Mouse (Mus musculus) hindbrain, embryonic 10.5 days (tissue): ENCODE data around the gene Ect2. TPM values are rescaled to one million over a fixed set of nuclear protein-coding genes. Genes with fewer than 3 reads are reported as not detected.

Experiments used
- DNase-seq: peaks from one replicate; pipeline ENCODE4 v3.0.0-alpha.2; 2017; ENCODE audit warnings: low spot score
- H3K27ac ChIP-seq: fragments of 300-500 bp; sonication (generic); 2 replicates; pipeline ENCODE4 v1.5.1; 2016; ENCODE audit warnings: mild to moderate bottlenecking, moderate library complexity
- H3K27me3 ChIP-seq: fragments of 300-500 bp; sonication (generic); 2 replicates; pipeline ENCODE4 v1.6.1; 2016; ENCODE audit warnings: mild to moderate bottlenecking; ENCODE audit not compliant: poor library complexity, insufficient read depth, severe bottlenecking
- H3K36me3 ChIP-seq: fragments of 300-500 bp; sonication (generic); 2 replicates; pipeline ENCODE4 v1.6.1; 2016; ENCODE audit warnings: mild to moderate bottlenecking, moderate library complexity
- H3K4me1 ChIP-seq: fragments of 300-500 bp; sonication (generic); replicated peaks from 2 replicates; pipeline ENCODE4 v1.6.1; 2016; ENCODE audit warnings: mild to moderate bottlenecking
- H3K4me3 ChIP-seq: fragments of 300-500 bp; sonication (generic); 2 replicates; pipeline ENCODE4 v1.5.1; 2016; ENCODE audit warnings: mild to moderate bottlenecking, moderate library complexity
- H3K9me3 ChIP-seq: fragments of 300-500 bp; sonication (generic); 2 replicates; pipeline ENCODE4 v1.6.1; 2016; ENCODE audit warnings: mild to moderate bottlenecking, moderate library complexity
- WGBS: fragments of 180-500 bp; shearing (Covaris S2); methylation state at CpG from one replicate; pipeline ENCODE4 v1.1.7; 2016; 5-methylcytosine and 5-hydroxymethylcytosine counted together
- polyA plus RNA-seq: library from polyadenylated mRNA; unstranded; fragments of >200 nt; fragmentation: Nextera tagmentation; extraction: Ambion mirVana; gene quantifications from 2 replicates; pipeline ENCODE4 v1.2.1, GENCODE M21; 2016

Gene Ect2
- polyA plus RNA-seq, 1 experiment from 2014 or later, result 65.4 TPM

- no peak overlapping the region for H3K4me3 ChIP-seq
- no peak for DNase-seq
- H3K36me3 ChIP-seq, result peaks cover 23% of the 10 kb centered on the region
- WGBS, result 91% methylated on average over 13 of the region's 13 CpGs
- no peaks in the 10 kb centered on the region for H3K9me3 ChIP-seq
- no peaks in the 10 kb centered on the region for H3K27me3 ChIP-seq
- no peaks in the 10 kb centered on the region for H3K4me1 ChIP-seq
- no peak overlapping the region for H3K27ac ChIP-seq
Measured at GRCm38 (mm10) chr3:27081229-27082060, 72.2 kb downstream of the Ect2 start.

- peaks cover 13% of the 10 kb centered on the region; the same call in 1 of the 2 replicates for H3K36me3 ChIP-seq
- H3K9me3 ChIP-seq, result no peaks in the 10 kb centered on the region
- H3K27ac ChIP-seq, result no peak overlapping the region
- H3K4me3 ChIP-seq, result no peak overlapping the region
- no peak for DNase-seq
- no peaks in the 10 kb centered on the region for H3K4me1 ChIP-seq
- H3K27me3 ChIP-seq, result no peaks in the 10 kb centered on the region
- WGBS, result 85% methylated on average over 7 of the region's 7 CpGs
Measured at GRCm38 (mm10) chr3:27080061-27080770, 73.5 kb downstream of the Ect2 start.

GRCm38 (mm10) chr3:27073884-27074283, 79.8 kb downstream of the Ect2 start:
- Histone ChIP-seq H3K9me3 (no peaks in the 10 kb centered on the region), H3K27me3 (no peaks in the 10 kb centered on the region), H3K27ac (no peak overlapping the region), H3K4me3 (no peak overlapping the region), H3K36me3 (no peaks in the 10 kb centered on the region), H3K4me1 (no peaks in the 10 kb centered on the region)
- no peak for DNase-seq
- 87% methylated on average over 2 of the region's 2 CpGs for WGBS

- H3K4me1 ChIP-seq, result no peaks in the 10 kb centered on the region
- DNase-seq, result no peak
- H3K9me3 ChIP-seq, result no peaks in the 10 kb centered on the region
- H3K27ac ChIP-seq, result no peak overlapping the region
- no peak overlapping the region for H3K4me3 ChIP-seq
- 92% methylated on average over 4 of the region's 4 CpGs for WGBS
- no peaks in the 10 kb centered on the region for H3K36me3 ChIP-seq
- H3K27me3 ChIP-seq, result no peaks in the 10 kb centered on the region
Measured at GRCm38 (mm10) chr3:27071706-27072105, 82.0 kb downstream of the Ect2 start.

- Histone ChIP-seq H3K4me3 (no peak overlapping the region), H3K4me1 (no peaks in the 10 kb centered on the region), H3K36me3 (no peaks in the 10 kb centered on the region), H3K27me3 (no peaks in the 10 kb centered on the region), H3K27ac (no peak overlapping the region), H3K9me3 (no peaks in the 10 kb centered on the region)
- no peak for DNase-seq
- 91% methylated on average over 9 of the region's 9 CpGs for WGBS
Measured at GRCm38 (mm10) chr3:27070340-27070739, 83.3 kb downstream of the Ect2 start.

GRCm38 (mm10) chr3:27067206-27067605, 86.5 kb downstream of the Ect2 start:
- no peaks in the 10 kb centered on the region for H3K36me3 ChIP-seq
- H3K27me3 ChIP-seq, result no peaks in the 10 kb centered on the region
- no peaks in the 10 kb centered on the region for H3K9me3 ChIP-seq
- H3K4me3 ChIP-seq, result no peak overlapping the region
- no peaks in the 10 kb centered on the region for H3K4me1 ChIP-seq
- no peak for DNase-seq
- H3K27ac ChIP-seq, result no peak overlapping the region

- 90% methylated on average over 2 of the region's 2 CpGs for WGBS
- Histone ChIP-seq H3K4me3 (no peak overlapping the region), H3K9me3 (no peaks in the 10 kb centered on the region), H3K4me1 (0 out of 2 replicates have a peak, but pooled peaks cover 3% of the 10 kb centered on the region), H3K36me3 (no peaks in the 10 kb centered on the region), H3K27me3 (no peaks in the 10 kb centered on the region), H3K27ac (no peak overlapping the region)
- DNase-seq, result no peak
Measured at GRCm38 (mm10) chr3:27064886-27065285, 88.8 kb downstream of the Ect2 start.

- Histone ChIP-seq H3K36me3 (no peaks in the 10 kb centered on the region), H3K27me3 (no peaks in the 10 kb centered on the region), H3K4me3 (no peak overlapping the region), H3K4me1 (0 out of 2 replicates have a peak, but pooled peaks cover 8% of the 10 kb centered on the region), H3K9me3 (no peaks in the 10 kb centered on the region), H3K27ac (no peak overlapping the region)
- DNase-seq, result no peak
- 79% methylated on average over 11 of the region's 11 CpGs for WGBS
Measured at GRCm38 (mm10) chr3:27063399-27064260, 90.0 kb downstream of the Ect2 start.

- Histone ChIP-seq H3K4me1 (0 out of 2 replicates have a peak, but pooled peaks cover 8% of the 10 kb centered on the region), H3K27me3 (no peaks in the 10 kb centered on the region), H3K9me3 (0 out of 2 replicates have a peak, but pooled peaks cover 4% of the 10 kb centered on the region), H3K27ac (no peak overlapping the region), H3K36me3 (no peaks in the 10 kb centered on the region), H3K4me3 (no peak overlapping the region)
- DNase-seq, result no peak
- WGBS, result 92% methylated on average over 12 of the region's 12 CpGs
Measured at GRCm38 (mm10) chr3:27060441-27060840, 93.2 kb downstream of the Ect2 start.

GRCm38 (mm10) chr3:27059529-27060322, 94.0 kb downstream of the Ect2 start:
- H3K4me3 ChIP-seq, result no peak overlapping the region
- H3K27me3 ChIP-seq, result no peaks in the 10 kb centered on the region
- no peaks in the 10 kb centered on the region for H3K36me3 ChIP-seq
- 0 out of 2 replicates have a peak, but pooled peaks cover 4% of the 10 kb centered on the region for H3K9me3 ChIP-seq
- WGBS, result 65% methylated on average over 12 of the region's 12 CpGs
- H3K27ac ChIP-seq, result no peak overlapping the region
- 0 out of 2 replicates have a peak, but pooled peaks cover 8% of the 10 kb centered on the region for H3K4me1 ChIP-seq
- DNase-seq, result no peak

GRCm38 (mm10) chr3:27055471-27055870, 98.2 kb downstream of the Ect2 start:
- no peak overlapping the region for H3K4me3 ChIP-seq
- 0 out of 2 replicates have a peak, but pooled peaks cover 4% of the 10 kb centered on the region for H3K9me3 ChIP-seq
- no peaks in the 10 kb centered on the region for H3K27me3 ChIP-seq
- 0 out of 2 replicates have a peak, but pooled peaks cover 8% of the 10 kb centered on the region for H3K4me1 ChIP-seq
- WGBS, result 91% methylated on average over 3 of the region's 3 CpGs
- no peak for DNase-seq
- no peak overlapping the region for H3K27ac ChIP-seq
- no peaks in the 10 kb centered on the region for H3K36me3 ChIP-seq

GRCm38 (mm10) chr3:27054766-27055165, 98.9 kb downstream of the Ect2 start:
- Histone ChIP-seq H3K36me3 (no peaks in the 10 kb centered on the region), H3K4me3 (no peak overlapping the region), H3K27ac (no peak overlapping the region), H3K4me1 (0 out of 2 replicates have a peak, but pooled peaks cover 4% of the 10 kb centered on the region), H3K9me3 (0 out of 2 replicates have a peak, but pooled peaks cover 4% of the 10 kb centered on the region), H3K27me3 (no peaks in the 10 kb centered on the region)
- DNase-seq, result no peak
- 85% methylated on average over 2 of the region's 2 CpGs for WGBS
